Mouse (Mus musculus): ENCODE results near the gene Cdk4. TPM values are rescaled to one million over a fixed set of nuclear protein-coding genes. Genes with fewer than 3 reads are reported as not detected.

The Cdk4 gene
- polyA plus RNA-seq, 1 experiment = 276 TPM

GRCm38 (mm10) chr10:127078001-127078676 lies 14.8 kb downstream of the Cdk4 start:
- Histone ChIP-seq H3K79me2 (ENCODE audit: control insufficient read depth, insufficient read depth) (no peaks in the 10 kb centered on the region), H3ac (ENCODE audit: control insufficient read depth, insufficient read length) (no peak overlapping the region), H3K4me2 (ENCODE audit: low read depth) (peak overlapping the region; percentile 37), H3K4me3 (peak overlapping the region; percentile 16), H3K36me3 (ENCODE audit: control insufficient read depth, insufficient read depth) (no peaks in the 10 kb centered on the region), H3K27me3 (ENCODE audit: control insufficient read depth, insufficient read depth, insufficient read length) (peaks cover 8% of the 10 kb centered on the region)
- TF ChIP-seq CEBPB (IDR thresholded peaks at IDR 0.05; ENCODE audit: insufficient read depth, poor library complexity, severe bottlenecking) = no peak
- no peak for TF ChIP-seq MYOD1 (IDR thresholded peaks at IDR 0.05; ENCODE audit: control insufficient read depth in 1 of 3, insufficient read length in 2 of 3, low read depth in 2 of 3)
- no peak for TF ChIP-seq SRF (IDR thresholded peaks at IDR 0.05; ENCODE audit: control insufficient read depth, insufficient read length, low read depth)
- no peak for TF ChIP-seq TCF12 (IDR thresholded peaks at IDR 0.05; ENCODE audit: insufficient read depth, poor library complexity, severe bottlenecking)
- TF ChIP-seq E2F4 (IDR thresholded peaks at IDR 0.05; ENCODE audit: insufficient read depth) = no peak
- no peak for TF ChIP-seq POLR2AphosphoS2 (IDR thresholded peaks at IDR 0.05; ENCODE audit: insufficient read length, low read depth)
- no peak for TF ChIP-seq MAX (IDR thresholded peaks at IDR 0.05; ENCODE audit: low read depth)
- no peak for TF ChIP-seq POLR2A (IDR thresholded peaks at IDR 0.05; ENCODE audit: insufficient read length, low read depth)
- no peak for TF ChIP-seq MYOG (IDR thresholded peaks at IDR 0.05; ENCODE audit: control insufficient read depth in 1 of 3, insufficient read depth in 1 of 3, insufficient read length in 2 of 3, low read depth in 2 of 3)
- no peak for TF ChIP-seq REST (IDR thresholded peaks at IDR 0.05; ENCODE audit: insufficient read depth, insufficient read length)

GRCm38 (mm10) chr10:127078677-127079575 lies 15.6 kb downstream of the Cdk4 start:
- H3K36me3 ChIP-seq (ENCODE audit: control insufficient read depth, insufficient read depth) = no peaks in the 10 kb centered on the region
- peak overlapping the region; percentile 67 for H3K4me2 ChIP-seq (ENCODE audit: low read depth)
- H3ac ChIP-seq (ENCODE audit: control insufficient read depth, insufficient read length) = peak overlapping the region; percentile 15
- H3K4me3 ChIP-seq = peak overlapping the region; percentile 16
- no peaks in the 10 kb centered on the region for H3K79me2 ChIP-seq (ENCODE audit: control insufficient read depth, insufficient read depth)
- TF ChIP-seq REST (IDR thresholded peaks at IDR 0.05; ENCODE audit: insufficient read depth, insufficient read length) (no peak), MYOG (IDR thresholded peaks at IDR 0.05; ENCODE audit: control insufficient read depth in 1 of 3, insufficient read depth in 1 of 3, insufficient read length in 2 of 3, low read depth in 2 of 3) (no peak), TCF12 (IDR thresholded peaks at IDR 0.05; ENCODE audit: insufficient read depth, poor library complexity, severe bottlenecking) (no peak), CEBPB (IDR thresholded peaks at IDR 0.05; ENCODE audit: insufficient read depth, poor library complexity, severe bottlenecking) (no peak), POLR2A (IDR thresholded peaks at IDR 0.05; ENCODE audit: insufficient read length, low read depth) (no peak), E2F4 (IDR thresholded peaks at IDR 0.05; ENCODE audit: insufficient read depth) (no peak), USF1 (IDR thresholded peaks at IDR 0.05; ENCODE audit: low read depth) (no peak), MYOD1 (IDR thresholded peaks at IDR 0.05; ENCODE audit: control insufficient read depth in 1 of 3, insufficient read length in 2 of 3, low read depth in 2 of 3) (no peak), MAX (IDR thresholded peaks at IDR 0.05; ENCODE audit: low read depth) (no peak), POLR2AphosphoS2 (IDR thresholded peaks at IDR 0.05; ENCODE audit: insufficient read length, low read depth) (no peak)
- H3K27me3 ChIP-seq (ENCODE audit: control insufficient read depth, insufficient read depth, insufficient read length) = peaks cover 8% of the 10 kb centered on the region

GRCm38 (mm10) chr10:127079665-127080391 lies 16.5 kb downstream of the Cdk4 start:
- Histone ChIP-seq H3ac (ENCODE audit: control insufficient read depth, insufficient read length) (peak overlapping the region; percentile 15), H3K4me2 (ENCODE audit: low read depth) (no peak overlapping the region), H3K27me3 (ENCODE audit: control insufficient read depth, insufficient read depth, insufficient read length) (peaks cover 8% of the 10 kb centered on the region), H3K4me3 (peak overlapping the region; percentile 16), H3K36me3 (ENCODE audit: control insufficient read depth, insufficient read depth) (no peaks in the 10 kb centered on the region), H3K79me2 (ENCODE audit: control insufficient read depth, insufficient read depth) (no peaks in the 10 kb centered on the region)
- TF ChIP-seq CEBPB (IDR thresholded peaks at IDR 0.05; ENCODE audit: insufficient read depth, poor library complexity, severe bottlenecking) (no peak), TCF3 (IDR thresholded peaks at IDR 0.05; ENCODE audit: insufficient read length, low read depth) (no peak), POLR2AphosphoS2 (IDR thresholded peaks at IDR 0.05; ENCODE audit: insufficient read length, low read depth) (no peak), MYOG (IDR thresholded peaks at IDR 0.05; ENCODE audit: control insufficient read depth in 1 of 3, insufficient read depth in 1 of 3, insufficient read length in 2 of 3, low read depth in 2 of 3) (no peak)

GRCm38 (mm10) chr10:127080901-127081780 lies 17.8 kb downstream of the Cdk4 start:
- Histone ChIP-seq H3K4me2 (ENCODE audit: low read depth) (peak overlapping the region; percentile 89), H3K36me3 (ENCODE audit: control insufficient read depth, insufficient read depth) (no peaks in the 10 kb centered on the region), H3K27me3 (ENCODE audit: control insufficient read depth, insufficient read depth, insufficient read length) (peaks cover 8% of the 10 kb centered on the region), H3K79me2 (ENCODE audit: control insufficient read depth, insufficient read depth) (no peaks in the 10 kb centered on the region), H3ac (ENCODE audit: control insufficient read depth, insufficient read length) (no peak overlapping the region), H3K4me3 (peak overlapping the region; percentile 9)
- no peak for TF ChIP-seq REST (IDR thresholded peaks at IDR 0.05; ENCODE audit: insufficient read depth, insufficient read length)
- TF ChIP-seq MYOG (IDR thresholded peaks at IDR 0.05; ENCODE audit: control insufficient read depth in 1 of 3, insufficient read depth in 1 of 3, insufficient read length in 2 of 3, low read depth in 2 of 3) = peak in 1 of 3 experiments; percentile 8
- TF ChIP-seq E2F4 (IDR thresholded peaks at IDR 0.05; ENCODE audit: insufficient read depth) = no peak
- TF ChIP-seq POLR2AphosphoS2 (IDR thresholded peaks at IDR 0.05; ENCODE audit: insufficient read length, low read depth) = no peak

Data from myocyte (in vitro differentiated cells).